ENCODE assay signal across 18 mouse cellular contexts in the genomic region with DNA sequence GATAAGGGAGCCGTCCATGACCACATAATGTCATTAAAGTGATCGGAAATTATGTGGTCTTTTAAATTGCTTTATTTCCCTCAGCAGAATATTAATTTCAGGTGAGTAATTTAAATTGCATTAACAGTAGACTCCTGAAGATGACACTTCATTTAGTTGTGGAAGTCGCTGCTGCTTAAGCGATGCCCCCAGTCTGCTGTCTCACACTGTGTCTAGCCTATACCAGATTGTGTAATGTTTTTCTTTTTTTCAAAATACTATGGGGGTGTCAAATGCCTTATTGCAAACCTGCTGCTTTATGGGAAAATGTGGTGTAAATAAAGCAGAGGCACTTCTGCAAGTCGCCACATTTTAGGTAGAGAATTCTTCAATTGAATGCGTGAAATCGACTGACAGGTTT.
DNase-seq lines count a peak whose midpoint lies in the region; ATAC-seq and TF ChIP-seq lines count a peak whose summit lies in the region.
"Had no signal": no experiment of that assay in that cellular context is flagged by ENCODE, and none has a peak within 500 bp of the region (broad histone marks: within the 10 kb centered on the region; RNA-seq: fewer than 3 reads in every experiment).

No protein-coding gene starts in this region.

- DNase-seq in forebrain, embryonic 14.5 days (ENCODE audit: low spot score) = peak; percentile 10
- no peak for DNase-seq in hindbrain, embryonic 14.5 days (ENCODE audit: low spot score)
- DNase-seq in midbrain, postnatal 0 days (ENCODE audit: low spot score) = peak; percentile 8
- no peak for DNase-seq in midbrain, embryonic 14.5 days
- peak; percentile 23 for DNase-seq in brain, embryonic 14.5 days (ENCODE audit: low read depth)
- DNase-seq in kidney, postnatal 36 days = no peak
- DNase-seq: adrenal gland, postnatal 10 days; cerebellum, adult 18-20 months; cerebellum, adult 9-11 months; cerebellum, postnatal 36 days; gastrocnemius, adult 2 months; gastrocnemius, postnatal 25 days had no signal

- H3K36me3 ChIP-seq in forebrain, embryonic 14.5 days (ENCODE audit: control insufficient read depth, insufficient read depth, low read length) = no peaks in the 10 kb centered on the region
- H3K36me3 ChIP-seq in forebrain, embryonic 15.5 days = no peaks in the 10 kb centered on the region
- H3K36me3 ChIP-seq in hindbrain, embryonic 16.5 days (ENCODE audit: control insufficient read depth, insufficient read depth, low read length) = no peaks in the 10 kb centered on the region
- H3K36me3 ChIP-seq in hindbrain, embryonic 14.5 days (replicated peaks; ENCODE audit: control insufficient read depth, insufficient read depth) = no peaks in the 10 kb centered on the region
- no peaks in the 10 kb centered on the region for H3K36me3 ChIP-seq in midbrain, postnatal 0 days (ENCODE audit: insufficient read depth, low read length)
- H3K36me3 ChIP-seq in midbrain, embryonic 14.5 days (ENCODE audit: control insufficient read depth, insufficient read depth, low read length) = no peaks in the 10 kb centered on the region
- H3K36me3 ChIP-seq: embryonic facial prominence, embryonic 10.5 days; heart, embryonic 12.5 days; hindbrain, embryonic 10.5 days; intestine, embryonic 15.5 days had no signal

- WGBS in forebrain, embryonic 14.5 days = 87% methylated on average over 7 of the region's 7 CpGs
- 84% methylated on average over 7 of the region's 7 CpGs for WGBS in forebrain, embryonic 15.5 days
- WGBS in hindbrain, embryonic 16.5 days = 72% methylated on average over 7 of the region's 7 CpGs
- 76% methylated on average over 7 of the region's 7 CpGs for WGBS in hindbrain, embryonic 14.5 days
- WGBS in midbrain, postnatal 0 days = 84% methylated on average over 7 of the region's 7 CpGs
- WGBS in midbrain, embryonic 14.5 days = 88% methylated on average over 7 of the region's 7 CpGs

- H3K27ac ChIP-seq in forebrain, embryonic 14.5 days (ENCODE audit: low read depth, low read length) = no peak overlapping the region
- no peak overlapping the region for H3K27ac ChIP-seq in forebrain, embryonic 15.5 days (replicated peaks)
- H3K27ac ChIP-seq in hindbrain, embryonic 16.5 days (ENCODE audit: low read depth, low read length) = no peak overlapping the region
- H3K27ac ChIP-seq in hindbrain, embryonic 14.5 days = no peak overlapping the region
- H3K27ac ChIP-seq in midbrain, postnatal 0 days (ENCODE audit: low read depth, low read length) = no peak overlapping the region
- no peak overlapping the region for H3K27ac ChIP-seq in midbrain, embryonic 14.5 days (replicated peaks; ENCODE audit: low read depth, low read length)
- H3K27ac ChIP-seq: embryonic facial prominence, embryonic 10.5 days; gastrocnemius, adult 2 months; hindbrain, embryonic 10.5 days; intestine, embryonic 15.5 days had no signal

- no peaks in the 10 kb centered on the region for H3K9me3 ChIP-seq in forebrain, embryonic 14.5 days (replicated peaks; ENCODE audit: control insufficient read depth, low read length)
- no peaks in the 10 kb centered on the region for H3K9me3 ChIP-seq in forebrain, embryonic 15.5 days
- no peaks in the 10 kb centered on the region for H3K9me3 ChIP-seq in hindbrain, embryonic 16.5 days (ENCODE audit: control insufficient read depth, low read length)
- H3K9me3 ChIP-seq in hindbrain, embryonic 14.5 days (ENCODE audit: control insufficient read depth, low read length) = no peaks in the 10 kb centered on the region
- no peaks in the 10 kb centered on the region for H3K9me3 ChIP-seq in midbrain, postnatal 0 days (ENCODE audit: low read length)
- no peaks in the 10 kb centered on the region for H3K9me3 ChIP-seq in midbrain, embryonic 14.5 days (ENCODE audit: control insufficient read depth, low read length)
- H3K9me3 ChIP-seq: embryonic facial prominence, embryonic 10.5 days; heart, embryonic 12.5 days; hindbrain, embryonic 10.5 days; intestine, embryonic 15.5 days had no signal

- H3K4me1 ChIP-seq in forebrain, embryonic 14.5 days (ENCODE audit: control insufficient read depth, insufficient read depth, low read length) = no peaks in the 10 kb centered on the region
- H3K4me1 ChIP-seq in forebrain, embryonic 15.5 days = no peaks in the 10 kb centered on the region
- no peaks in the 10 kb centered on the region for H3K4me1 ChIP-seq in hindbrain, embryonic 16.5 days (ENCODE audit: control insufficient read depth, insufficient read depth, low read depth, low read length)
- H3K4me1 ChIP-seq in hindbrain, embryonic 14.5 days (replicated peaks; ENCODE audit: control insufficient read depth, insufficient read depth, low read length) = no peaks in the 10 kb centered on the region
- no peaks in the 10 kb centered on the region for H3K4me1 ChIP-seq in midbrain, postnatal 0 days (ENCODE audit: insufficient read depth, low read length)
- no peaks in the 10 kb centered on the region for H3K4me1 ChIP-seq in midbrain, embryonic 14.5 days (ENCODE audit: control insufficient read depth, insufficient read depth, low read length)
- H3K4me1 ChIP-seq: embryonic facial prominence, embryonic 10.5 days; heart, embryonic 12.5 days; hindbrain, embryonic 10.5 days; intestine, embryonic 15.5 days had no signal

- no peak for ATAC-seq in forebrain, embryonic 14.5 days
- no peak for ATAC-seq in forebrain, embryonic 15.5 days (replicated peaks)
- ATAC-seq in hindbrain, embryonic 16.5 days = peak; percentile 68; the same call in 1 of the 2 replicates
- no peak for ATAC-seq in hindbrain, embryonic 14.5 days (ENCODE audit: low FRiP score)
- ATAC-seq in midbrain, postnatal 0 days (ENCODE audit: low FRiP score) = no peak
- no peak for ATAC-seq in midbrain, embryonic 14.5 days (ENCODE audit: low FRiP score, low TSS enrichment)
- ATAC-seq: intestine, embryonic 15.5 days had no signal

- H3K4me3 ChIP-seq in forebrain, embryonic 14.5 days (ENCODE audit: low read depth, low read length) = no peak overlapping the region
- no peak overlapping the region for H3K4me3 ChIP-seq in forebrain, embryonic 15.5 days
- H3K4me3 ChIP-seq in hindbrain, embryonic 16.5 days (ENCODE audit: low read length) = no peak overlapping the region
- H3K4me3 ChIP-seq in hindbrain, embryonic 14.5 days (replicated peaks; ENCODE audit: low read length) = no peak overlapping the region
- no peak overlapping the region for H3K4me3 ChIP-seq in midbrain, postnatal 0 days (ENCODE audit: low read depth, low read length)
- no peak overlapping the region for H3K4me3 ChIP-seq in midbrain, embryonic 14.5 days (replicated peaks; ENCODE audit: low read depth, low read length)
- H3K4me3 ChIP-seq: embryonic facial prominence, embryonic 10.5 days; gastrocnemius, adult 2 months; heart, embryonic 12.5 days; hindbrain, embryonic 10.5 days; intestine, embryonic 15.5 days had no signal

- no peak overlapping the region for H3K4me2 ChIP-seq in forebrain, embryonic 14.5 days (ENCODE audit: low read length)
- H3K4me2 ChIP-seq in forebrain, embryonic 15.5 days (replicated peaks) = no peak overlapping the region
- H3K4me2 ChIP-seq in hindbrain, embryonic 16.5 days (ENCODE audit: low read length) = no peak overlapping the region
- no peak overlapping the region for H3K4me2 ChIP-seq in hindbrain, embryonic 14.5 days (replicated peaks)
- no peak overlapping the region for H3K4me2 ChIP-seq in midbrain, postnatal 0 days (ENCODE audit: low read depth, low read length, poor library complexity, severe bottlenecking)
- H3K4me2 ChIP-seq in midbrain, embryonic 14.5 days (ENCODE audit: low read length) = no peak overlapping the region
- H3K4me2 ChIP-seq: heart, embryonic 12.5 days; intestine, embryonic 15.5 days had no signal

- TF ChIP-seq CTCF in midbrain, postnatal 0 days (IDR thresholded peaks at IDR 0.05) = no peak
- TF ChIP-seq CTCF in brain, embryonic 14.5 days (IDR thresholded peaks at IDR 0.05; ENCODE audit: borderline replicate concordance, extremely low read depth, insufficient read depth, insufficient read length) = no peak

- no peak overlapping the region for H3K9ac ChIP-seq in forebrain, embryonic 14.5 days (ENCODE audit: low read length)
- H3K9ac ChIP-seq in forebrain, embryonic 15.5 days (replicated peaks) = no peak overlapping the region
- H3K9ac ChIP-seq in hindbrain, embryonic 16.5 days (ENCODE audit: low read depth, low read length) = no peak overlapping the region
- H3K9ac ChIP-seq in hindbrain, embryonic 14.5 days = no peak overlapping the region
- H3K9ac ChIP-seq in midbrain, postnatal 0 days (replicated peaks; ENCODE audit: low read length, poor library complexity, severe bottlenecking) = no peak overlapping the region
- no peak overlapping the region for H3K9ac ChIP-seq in midbrain, embryonic 14.5 days (replicated peaks; ENCODE audit: low read length)
- H3K9ac ChIP-seq: heart, embryonic 12.5 days; intestine, embryonic 15.5 days had no signal

- no peaks in the 10 kb centered on the region for H3K27me3 ChIP-seq in forebrain, embryonic 14.5 days (replicated peaks; ENCODE audit: control insufficient read depth, insufficient read depth, low read length)
- H3K27me3 ChIP-seq in forebrain, embryonic 15.5 days = no peaks in the 10 kb centered on the region
- no peaks in the 10 kb centered on the region for H3K27me3 ChIP-seq in hindbrain, embryonic 16.5 days (replicated peaks; ENCODE audit: control insufficient read depth, insufficient read depth, low read length)
- H3K27me3 ChIP-seq in hindbrain, embryonic 14.5 days (ENCODE audit: control insufficient read depth, insufficient read depth, low read length) = no peaks in the 10 kb centered on the region
- no peaks in the 10 kb centered on the region for H3K27me3 ChIP-seq in midbrain, postnatal 0 days (ENCODE audit: insufficient read depth, low read length)
- H3K27me3 ChIP-seq in midbrain, embryonic 14.5 days (ENCODE audit: control insufficient read depth, insufficient read depth, low read length) = no peaks in the 10 kb centered on the region
- H3K27me3 ChIP-seq: heart, embryonic 12.5 days; intestine, embryonic 15.5 days had no signal

- TF ChIP-seq POLR2A in brain, embryonic 14.5 days (IDR thresholded peaks at IDR 0.05; ENCODE audit: borderline replicate concordance, extremely low read depth, insufficient read depth, insufficient read length, poor library complexity, severe bottlenecking) = no peak

Comparison
In these comparisons a context has a peak if more than half of its experiments do, and no peak if none do; other contexts are left out.
1. DNase-seq: peak in forebrain, embryonic 14.5 days (single experiment), midbrain, postnatal 0 days (single experiment) and brain, embryonic 14.5 days (single experiment); none in hindbrain, embryonic 14.5 days (single experiment), midbrain, embryonic 14.5 days (single experiment) and kidney, postnatal 36 days (0 of 2).